Mouse (Mus musculus): ENCODE measurements around the gene Ephb3. TPM values are rescaled to one million over a fixed set of nuclear protein-coding genes. Genes with fewer than 3 reads are reported as not detected.
A peak's percentile ranks its signal among the peaks of the same experiment; 100 is the strongest.

Ephb3 gene
- total RNA-seq, 1 experiment = 24.9 TPM

DNA sequence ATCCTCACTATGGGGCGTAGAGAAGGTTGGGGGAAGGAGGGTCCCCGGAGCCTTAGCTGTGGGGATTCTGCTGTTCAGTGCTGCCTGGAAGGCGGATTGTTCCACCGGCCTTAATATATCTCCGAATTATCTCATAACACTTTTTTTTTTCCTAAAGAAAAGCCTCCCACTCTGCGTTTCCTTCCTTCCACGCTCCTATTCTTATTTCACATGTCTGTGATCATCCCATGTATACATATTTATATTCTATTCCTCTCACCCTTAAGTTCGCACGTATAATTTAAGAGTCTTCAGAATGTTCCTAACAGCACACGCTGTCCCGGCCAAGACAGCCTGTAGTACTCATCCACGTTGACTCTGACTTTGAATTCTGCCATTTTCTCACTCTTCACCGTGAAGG is 35.8 kb upstream of the Ephb3 start:
- TF ChIP-seq CHD2 (IDR thresholded peaks at IDR 0.05; ENCODE audit: low read depth, low read length) (no peak), ZNF384 (IDR thresholded peaks at IDR 0.05; ENCODE audit: low read depth, low read length) (no peak), HCFC1 (IDR thresholded peaks at IDR 0.05; ENCODE audit: borderline replicate concordance, insufficient read depth, low read length) (no peak), MAFK (IDR thresholded peaks at IDR 0.05; ENCODE audit: insufficient read depth, low read depth, low read length) (no peak), ZC3H11A (IDR thresholded peaks at IDR 0.05; ENCODE audit: borderline replicate concordance, low read depth, low read length) (no peak)
- Histone ChIP-seq H3K9me3 (ENCODE audit: control insufficient read depth, insufficient read depth, low read depth, low read length) (no peaks in the 10 kb centered on the region), H3K4me1 (ENCODE audit: control insufficient read depth in 2 of 2, insufficient read depth in 2 of 2, low read length in 2 of 2, poor library complexity in 1 of 2) (no peaks in the 10 kb centered on the region), H3K36me3 (ENCODE audit: control insufficient read depth, insufficient read depth, low read length, poor library complexity, severe bottlenecking) (no peaks in the 10 kb centered on the region), H3K27ac (ENCODE audit: insufficient read depth, low read depth, low read length, poor library complexity, severe bottlenecking) (no peak overlapping the region), H3K9ac (ENCODE audit: insufficient read depth, low read depth, low read length, poor library complexity, severe bottlenecking) (no peak overlapping the region), H3K4me3 (ENCODE audit: insufficient read depth in 1 of 2, low read depth in 1 of 2, low read length in 2 of 2, poor library complexity in 1 of 2, severe bottlenecking in 1 of 2) (no peak overlapping the region)
- no peak for DNase-seq (ENCODE audit: low read depth, low spot score)
- in situ Hi-C loops (cut with MboI; ENCODE audit: low sequenced_read_pairs in 2 of 2, unreplicated experiment in 2 of 2) = no loop called here

DNA sequence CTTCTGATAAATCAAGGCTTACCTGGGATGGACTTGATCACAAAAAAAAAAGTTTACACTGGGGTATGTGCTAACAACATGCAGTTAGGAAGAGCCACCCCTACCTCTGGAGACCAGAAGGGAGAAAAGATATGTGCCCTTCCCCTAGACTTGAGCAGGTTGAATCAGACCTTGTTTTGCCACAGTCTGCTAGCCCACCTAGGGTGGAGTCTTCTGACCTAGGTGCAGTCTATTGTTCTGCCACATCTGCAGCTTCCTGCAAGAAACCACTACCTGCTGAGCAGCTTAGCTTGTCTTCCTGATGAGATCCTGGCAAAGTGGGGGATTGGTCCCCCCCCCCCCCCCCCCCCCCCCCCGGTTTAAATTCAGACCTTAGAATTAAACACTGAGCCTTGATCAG is 29.3 kb upstream of the Ephb3 start:
- Histone ChIP-seq H3K36me3 (ENCODE audit: control insufficient read depth, insufficient read depth, low read length, poor library complexity, severe bottlenecking) (no peaks in the 10 kb centered on the region), H3K9me3 (ENCODE audit: control insufficient read depth, insufficient read depth, low read depth, low read length) (no peaks in the 10 kb centered on the region), H3K4me1 (ENCODE audit: control insufficient read depth in 2 of 2, insufficient read depth in 2 of 2, low read length in 2 of 2, poor library complexity in 1 of 2) (no peaks in the 10 kb centered on the region), H3K4me3 (ENCODE audit: insufficient read depth in 1 of 2, low read depth in 1 of 2, low read length in 2 of 2, poor library complexity in 1 of 2, severe bottlenecking in 1 of 2) (no peak overlapping the region), H3K9ac (ENCODE audit: insufficient read depth, low read depth, low read length, poor library complexity, severe bottlenecking) (no peak overlapping the region), H3K27ac (ENCODE audit: insufficient read depth, low read depth, low read length, poor library complexity, severe bottlenecking) (peak overlapping the region; percentile 62; the same call in 1 of the 2 replicates)
- in situ Hi-C loops (cut with MboI; ENCODE audit: low sequenced_read_pairs in 2 of 2, unreplicated experiment in 2 of 2) = loop anchor here (25.0 kb wide), 2 partner anchors 388 to 413 kb away; no protein-coding TSS in a partner anchor
- DNase-seq (ENCODE audit: low read depth, low spot score) = no peak
- TF ChIP-seq HCFC1 (IDR thresholded peaks at IDR 0.05; ENCODE audit: borderline replicate concordance, insufficient read depth, low read length) (no peak), CHD2 (IDR thresholded peaks at IDR 0.05; ENCODE audit: low read depth, low read length) (no peak), MAFK (IDR thresholded peaks at IDR 0.05; ENCODE audit: insufficient read depth, low read depth, low read length) (no peak), ZC3H11A (IDR thresholded peaks at IDR 0.05; ENCODE audit: borderline replicate concordance, low read depth, low read length) (no peak), ZNF384 (IDR thresholded peaks at IDR 0.05; ENCODE audit: low read depth, low read length) (no peak)

DNA sequence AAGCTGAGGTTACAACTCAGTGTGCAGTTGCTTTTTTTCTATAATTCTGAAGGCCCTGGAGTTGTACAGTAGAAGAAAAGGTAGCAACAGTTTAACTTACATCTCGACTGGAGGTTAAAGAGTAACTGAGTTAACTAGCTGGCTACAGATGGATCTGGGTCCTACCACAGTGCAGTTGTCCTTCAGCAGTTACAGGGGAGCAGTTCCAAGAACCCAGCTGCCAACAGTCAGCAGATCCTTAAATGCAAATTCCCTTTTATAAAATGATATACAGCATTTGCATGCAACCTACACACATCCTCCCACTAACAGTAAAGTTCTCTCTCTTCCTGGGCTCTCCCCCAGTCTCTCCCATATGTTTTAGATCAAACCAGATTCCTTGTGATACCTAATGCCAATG is 22.4 kb upstream of the Ephb3 start:
- Histone ChIP-seq H3K9me3 (ENCODE audit: control insufficient read depth, insufficient read depth, low read depth, low read length) (peaks cover 3% of the 10 kb centered on the region), H3K36me3 (ENCODE audit: control insufficient read depth, insufficient read depth, low read length, poor library complexity, severe bottlenecking) (no peaks in the 10 kb centered on the region), H3K4me3 (ENCODE audit: insufficient read depth in 1 of 2, low read depth in 1 of 2, low read length in 2 of 2, poor library complexity in 1 of 2, severe bottlenecking in 1 of 2) (no peak overlapping the region), H3K9ac (ENCODE audit: insufficient read depth, low read depth, low read length, poor library complexity, severe bottlenecking) (no peak overlapping the region), H3K27ac (ENCODE audit: insufficient read depth, low read depth, low read length, poor library complexity, severe bottlenecking) (no peak overlapping the region), H3K4me1 (ENCODE audit: control insufficient read depth in 2 of 2, insufficient read depth in 2 of 2, low read length in 2 of 2, poor library complexity in 1 of 2) (peaks cover 0 to 2% of the 10 kb centered on the region in 2 experiments; a peak in 3 of 4 replicates)
- in situ Hi-C loops (cut with MboI; ENCODE audit: low sequenced_read_pairs in 2 of 2, unreplicated experiment in 2 of 2) = loop anchor here (25.0 kb wide), 2 partner anchors 395 to 420 kb away; no protein-coding TSS in a partner anchor
- no peak for DNase-seq (ENCODE audit: low read depth, low spot score)
- no peak for TF ChIP-seq ZNF384 (IDR thresholded peaks at IDR 0.05; ENCODE audit: low read depth, low read length)
- TF ChIP-seq HCFC1 (IDR thresholded peaks at IDR 0.05; ENCODE audit: borderline replicate concordance, insufficient read depth, low read length) = no peak
- TF ChIP-seq ZC3H11A (IDR thresholded peaks at IDR 0.05; ENCODE audit: borderline replicate concordance, low read depth, low read length) = no peak
- no peak for TF ChIP-seq MAFK (IDR thresholded peaks at IDR 0.05; ENCODE audit: insufficient read depth, low read depth, low read length)
- no peak for TF ChIP-seq CHD2 (IDR thresholded peaks at IDR 0.05; ENCODE audit: low read depth, low read length)

DNA sequence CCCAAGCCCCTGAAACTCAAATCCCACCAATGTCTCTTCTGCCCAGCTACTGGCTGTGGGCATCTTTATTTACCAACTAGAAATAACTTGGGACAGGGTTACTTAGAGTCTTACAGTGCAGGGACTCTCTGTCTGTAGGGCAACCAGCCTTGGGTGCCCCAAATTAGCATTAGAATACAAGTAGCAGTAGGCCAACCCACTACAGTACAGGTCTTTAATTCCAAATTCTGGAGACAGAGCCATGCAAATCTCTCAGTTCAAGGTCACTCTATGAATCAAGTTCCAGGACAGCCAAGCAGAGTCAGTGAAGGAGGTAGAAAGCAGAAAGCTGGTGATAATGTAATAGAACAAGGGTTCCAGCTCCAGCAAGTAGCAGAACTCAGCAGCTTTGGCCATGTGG is 19.9 kb upstream of the Ephb3 start:
- DNase-seq (ENCODE audit: low read depth, low spot score) = no peak
- no peak for TF ChIP-seq HCFC1 (IDR thresholded peaks at IDR 0.05; ENCODE audit: borderline replicate concordance, insufficient read depth, low read length)
- no peak for TF ChIP-seq ZNF384 (IDR thresholded peaks at IDR 0.05; ENCODE audit: low read depth, low read length)
- no peak for TF ChIP-seq ZC3H11A (IDR thresholded peaks at IDR 0.05; ENCODE audit: borderline replicate concordance, low read depth, low read length)
- TF ChIP-seq CHD2 (IDR thresholded peaks at IDR 0.05; ENCODE audit: low read depth, low read length) = no peak
- TF ChIP-seq MAFK (IDR thresholded peaks at IDR 0.05; ENCODE audit: insufficient read depth, low read depth, low read length) = no peak
- in situ Hi-C loops (cut with MboI; ENCODE audit: low sequenced_read_pairs in 2 of 2, unreplicated experiment in 2 of 2) = loop anchor here (25.0 kb wide), 2 partner anchors 397 to 422 kb away; no protein-coding TSS in a partner anchor
- Histone ChIP-seq H3K4me3 (ENCODE audit: insufficient read depth in 1 of 2, low read depth in 1 of 2, low read length in 2 of 2, poor library complexity in 1 of 2, severe bottlenecking in 1 of 2) (no peak overlapping the region), H3K36me3 (ENCODE audit: control insufficient read depth, insufficient read depth, low read length, poor library complexity, severe bottlenecking) (no peaks in the 10 kb centered on the region), H3K9ac (ENCODE audit: insufficient read depth, low read depth, low read length, poor library complexity, severe bottlenecking) (no peak overlapping the region), H3K27ac (ENCODE audit: insufficient read depth, low read depth, low read length, poor library complexity, severe bottlenecking) (no peak overlapping the region), H3K4me1 (ENCODE audit: control insufficient read depth in 2 of 2, insufficient read depth in 2 of 2, low read length in 2 of 2, poor library complexity in 1 of 2) (peaks cover 0 to 2% of the 10 kb centered on the region in 2 experiments; a peak in 3 of 4 replicates), H3K9me3 (ENCODE audit: control insufficient read depth, insufficient read depth, low read depth, low read length) (peaks cover 3% of the 10 kb centered on the region)

All from ES-E14 (cell line).